Mouse (Mus musculus) myocyte (in vitro differentiated cells): Measurements from ENCODE around the gene Cxcl3. TPM values are rescaled to one million over a fixed set of nuclear protein-coding genes. Genes with fewer than 3 reads are reported as not detected.
"Not testable (repeated sequence)": the region's sequence is repeated elsewhere in the genome, so short reads cannot be mapped to it uniquely, and the experiment has no call there.

ENCODE experiments used
- H3K27me3 ChIP-seq: one replicate; pipeline ENCODE4 v1.6.1; 2011; ENCODE audit not compliant: control insufficient read depth, insufficient read depth, insufficient read length
- H3K36me3 ChIP-seq: one replicate; pipeline ENCODE4 v1.6.1; 2011; ENCODE audit not compliant: control insufficient read depth, insufficient read depth
- H3K4me2 ChIP-seq: one replicate; pipeline ENCODE4 v1.6.1; 2011; ENCODE audit warnings: low read depth, control low read depth
- H3K4me3 ChIP-seq: one replicate; pipeline ENCODE4 v1.5.1; 2011; ENCODE audit warnings: mild to moderate bottlenecking, control low read depth, moderate library complexity
- H3K79me2 ChIP-seq: one replicate; pipeline ENCODE4 v1.6.1; 2011; ENCODE audit not compliant: control insufficient read depth, insufficient read depth
- H3ac ChIP-seq: one replicate; pipeline ENCODE4 v1.6.1; 2011; ENCODE audit not compliant: control insufficient read depth, insufficient read length
- CEBPB ChIP-seq: IDR thresholded peaks from 2 replicates; pipeline ENCODE4 v1.6.1; 2011; ENCODE audit warnings: mild to moderate bottlenecking, moderate library complexity; ENCODE audit not compliant: poor library complexity, insufficient read depth, severe bottlenecking
- E2F4 ChIP-seq: IDR thresholded peaks from one replicate; pipeline ENCODE4 v1.6.1; 2011; ENCODE audit warnings: mild to moderate bottlenecking, control low read depth, moderate library complexity; ENCODE audit not compliant: insufficient read depth
- MAX ChIP-seq: IDR thresholded peaks from one replicate; pipeline ENCODE4 v1.6.1; 2011; ENCODE audit warnings: low read depth, mild to moderate bottlenecking, control low read depth
- MYOD1 ChIP-seq, 3 experiments: IDR thresholded peaks; one replicate each; pipeline ENCODE4 v1.6.1; 2011; ENCODE audit warnings: control low read depth in 2 of 3, low read depth in 2 of 3, mild to moderate bottlenecking in 2 of 3, moderate library complexity in 1 of 3; ENCODE audit not compliant: insufficient read length in 2 of 3, control insufficient read depth in 1 of 3
- MYOG ChIP-seq, 3 experiments: IDR thresholded peaks; one replicate each; pipeline ENCODE4 v1.6.1; 2011; ENCODE audit warnings: control low read depth in 2 of 3, low read depth in 2 of 3, mild to moderate bottlenecking in 2 of 3; ENCODE audit not compliant: insufficient read length in 2 of 3, control insufficient read depth in 1 of 3, insufficient read depth in 1 of 3
- POLR2A ChIP-seq: IDR thresholded peaks from one replicate; pipeline ENCODE4 v1.6.1; 2011; ENCODE audit warnings: low read depth, mild to moderate bottlenecking, control low read depth, moderate library complexity; ENCODE audit not compliant: insufficient read length
- POLR2AphosphoS2 ChIP-seq: IDR thresholded peaks from one replicate; pipeline ENCODE4 v1.6.1; 2011; ENCODE audit warnings: low read depth, control low read depth; ENCODE audit not compliant: insufficient read length
- REST ChIP-seq: IDR thresholded peaks from one replicate; pipeline ENCODE4 v1.6.1; 2011; ENCODE audit warnings: mild to moderate bottlenecking, control low read depth, moderate library complexity; ENCODE audit not compliant: insufficient read depth, insufficient read length
- SRF ChIP-seq: IDR thresholded peaks from one replicate; pipeline ENCODE4 v1.6.1; 2011; ENCODE audit warnings: low read depth; ENCODE audit not compliant: control insufficient read depth, insufficient read length
- TCF12 ChIP-seq: IDR thresholded peaks from one replicate; pipeline ENCODE4 v1.6.1; 2011; ENCODE audit warnings: mild to moderate bottlenecking, control low read depth; ENCODE audit not compliant: poor library complexity, insufficient read depth, severe bottlenecking
- TCF3 ChIP-seq: IDR thresholded peaks from one replicate; pipeline ENCODE4 v1.6.1; 2011; ENCODE audit warnings: low read depth, control low read depth; ENCODE audit not compliant: insufficient read length
- USF1 ChIP-seq: IDR thresholded peaks from one replicate; pipeline ENCODE4 v1.6.1; 2011; ENCODE audit warnings: low read depth, mild to moderate bottlenecking, control low read depth, moderate library complexity
- polyA plus RNA-seq: library from polyadenylated mRNA; unstranded; fragments of >200 nt; fragmentation: generic; extraction: Trizol; gene quantifications from one replicate; pipeline ENCODE4 v1.2.1, GENCODE M21; 2012; ENCODE audit warnings: missing spikeins

Gene Cxcl3
- polyA plus RNA-seq, 1 experiment = not detected

GRCm38 (mm10) chr5:90790074-90790502 lies 4.2 kb downstream of the Cxcl3 start:
- Histone ChIP-seq H3K4me3 (no peak overlapping the region), H3K4me2 (no peak overlapping the region), H3K36me3 (no peaks in the 10 kb centered on the region), H3K79me2 (no peaks in the 10 kb centered on the region), H3K27me3 (no peaks in the 10 kb centered on the region), H3ac (no peak overlapping the region)
- TF ChIP-seq TCF12 = no peak
- TF ChIP-seq TCF3 = no peak
- no peak for TF ChIP-seq MAX
- TF ChIP-seq CEBPB = no peak
- no peak for TF ChIP-seq REST
- no peak for TF ChIP-seq USF1
- no peak for TF ChIP-seq MYOG (IDR thresholded peaks at IDR 0.05; ENCODE audit: control insufficient read depth in 1 of 3, insufficient read depth in 1 of 3, insufficient read length in 2 of 3, low read depth in 2 of 3)
- no peak for TF ChIP-seq SRF
- TF ChIP-seq MYOD1 (IDR thresholded peaks at IDR 0.05; ENCODE audit: control insufficient read depth in 1 of 3, insufficient read length in 2 of 3, low read depth in 2 of 3) = no peak
- no peak for TF ChIP-seq POLR2AphosphoS2
- TF ChIP-seq POLR2A = no peak
- no peak for TF ChIP-seq E2F4

- TF ChIP-seq SRF (no peak), TCF3 (no peak), MYOD1 (IDR thresholded peaks at IDR 0.05; ENCODE audit: control insufficient read depth in 1 of 3, insufficient read length in 2 of 3, low read depth in 2 of 3) (no peak), POLR2AphosphoS2 (no peak)
- H3K36me3 ChIP-seq = no peaks in the 10 kb centered on the region
- H3K4me2 ChIP-seq = no peak within 1 kb of the TSS
- no peaks in the 10 kb centered on the region for H3K79me2 ChIP-seq
- H3K4me3 ChIP-seq = no peak within 1 kb of the TSS
- no peaks in the 10 kb centered on the region for H3K27me3 ChIP-seq
- H3ac ChIP-seq = no peak within 1 kb of the TSS
Measured at GRCm38 (mm10) chr5:90794195-90794625, 8.3 kb downstream of the Cxcl3 start, which contains the start of gene Cxcl15. Gene Cxcl15, plus strand, starts transcription at chr5:90794534.

GRCm38 (mm10) chr5:90795392-90795791 lies 9.5 kb downstream of the Cxcl3 start:
- H3K4me2 ChIP-seq, H3ac ChIP-seq, H3K27me3 ChIP-seq, H3K36me3 ChIP-seq, H3K4me3 ChIP-seq, H3K79me2 ChIP-seq: not testable (repeated sequence)

GRCm38 (mm10) chr5:90804574-90804973 lies 18.7 kb downstream of the Cxcl3 start:
- Histone ChIP-seq H3K36me3 (no peaks in the 10 kb centered on the region), H3K27me3 (no peaks in the 10 kb centered on the region), H3K4me3 (no peak overlapping the region), H3K4me2 (no peak overlapping the region), H3K79me2 (no peaks in the 10 kb centered on the region), H3ac (no peak overlapping the region)
- TF ChIP-seq REST (no peak), POLR2A (no peak), TCF3 (no peak), SRF (no peak)

DNA sequence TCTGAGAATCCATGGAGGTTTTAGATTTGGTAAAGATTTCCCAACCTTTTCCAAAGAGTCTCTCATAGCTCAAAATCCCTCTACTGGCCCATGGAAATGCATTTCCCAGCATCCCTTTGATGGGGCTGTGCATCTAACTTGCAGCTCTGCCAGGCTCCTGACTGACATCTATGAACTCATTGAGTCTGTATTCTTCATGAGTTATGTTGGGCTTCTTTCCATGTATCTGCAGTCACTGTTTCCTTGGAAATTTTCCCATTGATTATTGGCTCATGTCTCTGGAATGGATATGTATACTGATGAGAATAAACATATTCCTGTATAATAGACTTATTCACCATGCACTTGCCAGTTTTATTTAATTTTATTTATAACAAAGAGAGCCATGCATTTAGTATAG lies 20.1 kb downstream of the Cxcl3 start:
- Histone ChIP-seq H3K4me2 (no peak overlapping the region), H3K36me3 (no peaks in the 10 kb centered on the region), H3K79me2 (no peaks in the 10 kb centered on the region), H3ac (no peak overlapping the region), H3K4me3 (no peak overlapping the region), H3K27me3 (no peaks in the 10 kb centered on the region)
- no peak for TF ChIP-seq MYOG (IDR thresholded peaks at IDR 0.05; ENCODE audit: control insufficient read depth in 1 of 3, insufficient read depth in 1 of 3, insufficient read length in 2 of 3, low read depth in 2 of 3)
- no peak for TF ChIP-seq SRF
- TF ChIP-seq MAX = no peak
- TF ChIP-seq POLR2AphosphoS2 = no peak
- no peak for TF ChIP-seq E2F4
- no peak for TF ChIP-seq TCF12
- TF ChIP-seq POLR2A = no peak
- TF ChIP-seq CEBPB = no peak
- TF ChIP-seq REST = no peak
- TF ChIP-seq USF1 = no peak
